Mouse (Mus musculus) heart, postnatal 14 days (tissue): ENCODE measurements around the gene Txnip. TPM values are rescaled to one million over a fixed set of nuclear protein-coding genes. Genes with fewer than 3 reads are reported as not detected.
"Not testable (repeated sequence)": the region's sequence is repeated elsewhere in the genome, so short reads cannot be mapped to it uniquely, and the experiment has no call there.

Experiments
- DNase-seq, 2 experiments: peaks; one replicate each; pipeline ENCODE4 v3.0.0; 2021 to 2022
- intact Hi-C: fragments of 180-260 bp; cut with DNase I; formaldehyde crosslinking; loops from one replicate; pipeline ENCODE4 v1.15.1; 2025
- total RNA-seq, 2 experiments: library from RNA; stranded (reverse); gene quantifications; 2 replicates each; pipeline ENCODE4 v1.2.3; 2021

The Txnip gene
- total RNA-seq, 2 experiments from 2014 or later, result 512 to 552 TPM

- intact Hi-C loops, result loop anchor here (2.0 kb wide), 1 partner anchor 30 kb away; no protein-coding TSS in a partner anchor
- DNase-seq, result no peak
These were observed 44.9 kb downstream of the Txnip start for GRCm38 (mm10) chr3:96602704-96603084.

GRCm38 (mm10) chr3:96603311-96603710 is 45.6 kb downstream of the Txnip start:
- intact Hi-C loops, result loop anchor here (2.0 kb wide), 1 partner anchor 29 kb away; no protein-coding TSS in a partner anchor
- DNase-seq, result no peak

- DNase-seq, intact Hi-C loops: not testable (repeated sequence)
These were observed 48.2 kb downstream of the Txnip start for GRCm38 (mm10) chr3:96606007-96606406.

GRCm38 (mm10) chr3:96606618-96607017 is 48.9 kb downstream of the Txnip start:
- intact Hi-C loops, result no loop called here
- DNase-seq, result no peak

Other genes with a start within 250 kb of the Txnip start
- not detected for gene BC107364, start 105.7 kb upstream of the Txnip start, total RNA-seq
- gene Hfe2, start 32.8 kb upstream of the Txnip start, total RNA-seq, result 100 to 1,000 TPM; 219 to 221 TPM
- gene Gm16253, start 19.0 kb downstream of the Txnip start, total RNA-seq, result 1 to 10 TPM; 3.7 to 4.5 TPM
- 10 to 100 TPM; 21.8 to 25.3 TPM for gene Polr3gl, start 36.2 kb downstream of the Txnip start, total RNA-seq
- 1 to 10 TPM; 1.3 to 1.8 TPM for gene Ankrd34a, start 38.7 kb downstream of the Txnip start, total RNA-seq
- gene Lix1l, start 43.2 kb downstream of the Txnip start, total RNA-seq, result 10 to 100 TPM; 28.3 to 28.6 TPM
- 10 to 100 TPM; 37.9 to 40.5 TPM for gene Rbm8a, start 72.0 kb downstream of the Txnip start, total RNA-seq
- gene Pex11b, start 77.4 kb downstream of the Txnip start, total RNA-seq, result 10 to 100 TPM; 30.5 to 30.7 TPM
- under 1 TPM in 1 of 2 experiments, not detected in 1; 0.17 TPM for gene Gm42957, start 77.5 kb downstream of the Txnip start, total RNA-seq
- gene Itga10, start 87.6 kb downstream of the Txnip start, total RNA-seq, result 1 to 10 TPM in 1 of 2 experiments, under 1 TPM in 1; 0.85 to 1.2 TPM
- gene Ankrd35, start 112.2 kb downstream of the Txnip start, total RNA-seq, result under 1 TPM; 0.84 to 0.93 TPM
- gene Pias3, start 138.4 kb downstream of the Txnip start, total RNA-seq, result 10 to 100 TPM; 18.1 to 22.1 TPM
- 1 to 10 TPM; 2.1 to 2.2 TPM for gene Nudt17, start 150.6 kb downstream of the Txnip start, total RNA-seq
- gene Polr3c, start 169.7 kb downstream of the Txnip start, total RNA-seq, result 10 to 100 TPM; 21.8 to 24.3 TPM
- 10 to 100 TPM; 20.7 to 23.2 TPM for gene Rnf115, start 169.7 kb downstream of the Txnip start, total RNA-seq